Mouse (Mus musculus) thymus, adult 2 months (tissue): ENCODE measurements around the gene Cabcoco1. TPM values are rescaled to one million over a fixed set of nuclear protein-coding genes. Genes with fewer than 3 reads are reported as not detected.

Experiments
- DNase-seq: peaks from one replicate; pipeline ENCODE4 v3.0.0; 2021
- H3K27ac ChIP-seq: fragments of 200-500 bp; 2 replicates; pipeline ENCODE4 v1.5.1; 2012; ENCODE audit warnings: low read length, control low read depth; ENCODE audit not compliant: control insufficient read depth, insufficient read depth
- H3K27me3 ChIP-seq: fragments of 200-500 bp; 2 replicates; pipeline ENCODE4 v1.6.1; 2012; ENCODE audit warnings: mild to moderate bottlenecking, low read length, moderate library complexity, mixed read lengths; ENCODE audit not compliant: control insufficient read depth, insufficient read depth
- H3K36me3 ChIP-seq: fragments of 200-500 bp; 2 replicates; pipeline ENCODE4 v1.6.1; 2012; ENCODE audit warnings: mild to moderate bottlenecking, low read length, moderate library complexity; ENCODE audit not compliant: control insufficient read depth, insufficient read depth
- H3K4me1 ChIP-seq: fragments of 200-500 bp; replicated peaks from 2 replicates; pipeline ENCODE4 v1.6.1; 2012; ENCODE audit warnings: low read length; ENCODE audit not compliant: control insufficient read depth, insufficient read depth
- H3K4me3 ChIP-seq: fragments of 200-500 bp; 2 replicates; pipeline ENCODE4 v1.5.1; 2012; ENCODE audit warnings: mild to moderate bottlenecking, low read length, control low read depth, moderate library complexity; ENCODE audit not compliant: control insufficient read depth, insufficient read depth
- CTCF ChIP-seq: fragments of 200-500 bp; IDR thresholded peaks from 2 replicates; pipeline ENCODE4 v1.5.1; 2012; ENCODE audit warnings: mild to moderate bottlenecking, control low read depth, low read length, moderate library complexity, borderline replicate concordance; ENCODE audit not compliant: control insufficient read depth, poor library complexity, insufficient read depth; ENCODE audit errors: extremely low read depth
- POLR2A ChIP-seq: fragments of 200-500 bp; IDR thresholded peaks from 2 replicates; pipeline ENCODE4 v1.6.1; 2012; ENCODE audit warnings: mild to moderate bottlenecking, low read length, control low read depth, moderate library complexity; ENCODE audit not compliant: control insufficient read depth, poor library complexity, insufficient read depth; ENCODE audit errors: extremely low read depth
- WGBS: fragments of 180-500 bp; shearing (Covaris S2); methylation state at CpG from one replicate; pipeline ENCODE4 v1.1.7; 2018; 5-methylcytosine and 5-hydroxymethylcytosine counted together
- polyA plus RNA-seq: library from polyadenylated mRNA; depleted of rRNA; stranded (reverse); fragments of >200 nt; gene quantifications from 2 replicates; pipeline ENCODE4 v1.2.3, GENCODE M21; 2012

The Cabcoco1 gene
- polyA plus RNA-seq, 1 experiment = 0.73 TPM

- no peak for TF ChIP-seq POLR2A
- TF ChIP-seq CTCF = no peak
- DNase-seq = no peak
- no peak overlapping the region for H3K27ac ChIP-seq
- 18% methylated on average over 6 of the region's 6 CpGs for WGBS
- no peaks in the 10 kb centered on the region for H3K4me1 ChIP-seq
- no peaks in the 10 kb centered on the region for H3K36me3 ChIP-seq
- no peak overlapping the region for H3K4me3 ChIP-seq
- no peaks in the 10 kb centered on the region for H3K27me3 ChIP-seq
Observed at GRCm38 (mm10) chr10:68490781-68491180, 50.9 kb downstream of the Cabcoco1 start.

- DNase-seq = no peak
Observed at GRCm38 (mm10) chr10:68472799-68473198, 68.9 kb downstream of the Cabcoco1 start.

GRCm38 (mm10) chr10:68465737-68466327 lies 75.9 kb downstream of the Cabcoco1 start:
- Histone ChIP-seq H3K4me1 (no peaks in the 10 kb centered on the region), H3K27ac (no peak overlapping the region), H3K36me3 (no peaks in the 10 kb centered on the region), H3K27me3 (no peaks in the 10 kb centered on the region), H3K4me3 (no peak overlapping the region)
- TF ChIP-seq POLR2A = no peak
- TF ChIP-seq CTCF = no peak
- WGBS = 92% methylated on average over 4 of the region's 4 CpGs
- DNase-seq = no peak

More at GRCm38 (mm10) chr10:68472799-68473198, 68.9 kb downstream of the Cabcoco1 start:
- Histone ChIP-seq H3K4me1 (no peaks in the 10 kb centered on the region), H3K27ac (no peak overlapping the region), H3K36me3 (no peaks in the 10 kb centered on the region), H3K27me3 (no peaks in the 10 kb centered on the region), H3K4me3 (no peak overlapping the region)
- no peak for TF ChIP-seq CTCF
- TF ChIP-seq POLR2A = no peak
- 47% methylated on average over 8 of the region's 8 CpGs for WGBS

GRCm38 (mm10) chr10:68464943-68465342 lies 76.8 kb downstream of the Cabcoco1 start:
- DNase-seq = peak; percentile 49
- H3K27ac ChIP-seq = no peak overlapping the region
- TF ChIP-seq POLR2A = no peak
- TF ChIP-seq CTCF = peak; percentile 48; the same call in 1 of the 2 replicates
- no peaks in the 10 kb centered on the region for H3K4me1 ChIP-seq
- WGBS = 56% methylated on average over 7 of the region's 7 CpGs
- no peaks in the 10 kb centered on the region for H3K27me3 ChIP-seq
- H3K4me3 ChIP-seq = no peak overlapping the region
- no peaks in the 10 kb centered on the region for H3K36me3 ChIP-seq

GRCm38 (mm10) chr10:68459784-68460183 lies 81.9 kb downstream of the Cabcoco1 start:
- H3K36me3 ChIP-seq = no peaks in the 10 kb centered on the region
- H3K4me3 ChIP-seq = no peak overlapping the region
- no peaks in the 10 kb centered on the region for H3K4me1 ChIP-seq
- 92% methylated on average over 11 of the region's 11 CpGs for WGBS
- no peaks in the 10 kb centered on the region for H3K27me3 ChIP-seq
- no peak overlapping the region for H3K27ac ChIP-seq
- TF ChIP-seq CTCF = no peak
- DNase-seq = no peak

GRCm38 (mm10) chr10:68457019-68457418 lies 84.7 kb downstream of the Cabcoco1 start:
- H3K27me3 ChIP-seq = no peaks in the 10 kb centered on the region
- TF ChIP-seq CTCF = no peak
- no peak for TF ChIP-seq POLR2A
- H3K27ac ChIP-seq = no peak overlapping the region
- 96% methylated on average over 7 of the region's 7 CpGs for WGBS
- DNase-seq = no peak
- H3K4me3 ChIP-seq = no peak overlapping the region
- H3K4me1 ChIP-seq = no peaks in the 10 kb centered on the region
- no peaks in the 10 kb centered on the region for H3K36me3 ChIP-seq

- no peaks in the 10 kb centered on the region for H3K27me3 ChIP-seq
- DNase-seq = no peak
- no peak overlapping the region for H3K4me3 ChIP-seq
- TF ChIP-seq POLR2A (no peak), CTCF (no peak)
- H3K36me3 ChIP-seq = no peaks in the 10 kb centered on the region
- H3K4me1 ChIP-seq = no peaks in the 10 kb centered on the region
- H3K27ac ChIP-seq = no peak overlapping the region
Observed at GRCm38 (mm10) chr10:68454541-68454940, 87.2 kb downstream of the Cabcoco1 start.
